Mouse (Mus musculus) activated CD4-positive, CD25-positive, alpha-beta regulatory T cell, adult 4 months (primary cell): ENCODE data around the gene Dmrta1. TPM values are rescaled to one million over a fixed set of nuclear protein-coding genes. Genes with fewer than 3 reads are reported as not detected.
"Not testable (repeated sequence)": the region's sequence is repeated elsewhere in the genome, so short reads cannot be mapped to it uniquely, and the experiment has no call there.

Source experiments
- ATAC-seq: one replicate; pipeline ENCODE4 v1.8.0; 2017
- polyA plus RNA-seq, 2 experiments: library from polyadenylated mRNA; unstranded; fragments of 100-300 nt; shearing (Covaris generic); gene quantifications; one replicate each; pipeline ENCODE4 v1.2.1; 2017

Gene Dmrta1
- under 1 TPM in 1 of 2 experiments, not detected in 1; 0.14 TPM for polyA plus RNA-seq

DNA sequence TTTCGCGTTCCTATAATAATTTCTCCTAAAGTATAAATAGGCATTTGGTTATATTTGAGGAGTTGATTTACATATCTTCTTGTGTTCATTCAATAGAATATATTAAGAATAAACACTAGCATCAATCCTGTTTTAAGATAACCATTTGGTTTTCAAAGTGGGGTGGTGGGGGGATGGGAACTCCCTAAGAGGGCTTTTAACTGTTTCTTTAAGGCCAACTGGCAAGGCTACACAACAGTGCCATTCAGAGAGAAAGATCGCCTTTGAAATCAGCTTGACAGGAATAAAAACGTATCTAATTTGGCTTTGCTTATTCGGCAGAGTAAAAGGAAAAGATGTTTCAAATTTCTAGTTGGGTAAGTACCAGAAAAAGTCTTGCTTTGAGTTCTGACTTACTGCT, at the start of gene Dmrta1:
Dmrta1 (plus strand) TSS at position 242 of the 400 bp plus-strand sequence.
- ATAC-seq, result no peak

- ATAC-seq, result no peak
Measured at GRCm38 (mm10) chr4:89630374-89631079, 48.7 kb upstream of the Dmrta1 start.

DNA sequence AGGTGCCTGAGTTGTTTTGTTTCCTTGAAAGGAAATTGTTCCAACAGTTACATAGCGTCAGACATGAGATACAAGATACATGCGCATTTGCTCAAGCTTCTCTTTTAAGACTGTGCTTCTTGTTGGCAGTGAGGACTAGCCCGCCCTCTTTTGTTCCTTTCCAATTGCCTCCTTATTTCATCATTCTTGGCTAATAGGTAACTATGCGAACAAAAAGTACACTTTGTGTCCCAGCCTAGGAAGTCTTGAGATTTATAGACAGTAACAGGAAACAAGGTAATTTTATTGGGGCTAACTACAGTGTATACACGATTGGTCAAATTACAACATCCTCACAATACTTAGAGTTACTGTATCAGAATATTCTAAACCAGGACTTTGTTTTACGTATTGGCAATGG, 47.7 kb upstream of the Dmrta1 start:
- no peak for ATAC-seq

- no peak for ATAC-seq
Measured at GRCm38 (mm10) chr4:89638651-89639050, 40.6 kb upstream of the Dmrta1 start.

DNA sequence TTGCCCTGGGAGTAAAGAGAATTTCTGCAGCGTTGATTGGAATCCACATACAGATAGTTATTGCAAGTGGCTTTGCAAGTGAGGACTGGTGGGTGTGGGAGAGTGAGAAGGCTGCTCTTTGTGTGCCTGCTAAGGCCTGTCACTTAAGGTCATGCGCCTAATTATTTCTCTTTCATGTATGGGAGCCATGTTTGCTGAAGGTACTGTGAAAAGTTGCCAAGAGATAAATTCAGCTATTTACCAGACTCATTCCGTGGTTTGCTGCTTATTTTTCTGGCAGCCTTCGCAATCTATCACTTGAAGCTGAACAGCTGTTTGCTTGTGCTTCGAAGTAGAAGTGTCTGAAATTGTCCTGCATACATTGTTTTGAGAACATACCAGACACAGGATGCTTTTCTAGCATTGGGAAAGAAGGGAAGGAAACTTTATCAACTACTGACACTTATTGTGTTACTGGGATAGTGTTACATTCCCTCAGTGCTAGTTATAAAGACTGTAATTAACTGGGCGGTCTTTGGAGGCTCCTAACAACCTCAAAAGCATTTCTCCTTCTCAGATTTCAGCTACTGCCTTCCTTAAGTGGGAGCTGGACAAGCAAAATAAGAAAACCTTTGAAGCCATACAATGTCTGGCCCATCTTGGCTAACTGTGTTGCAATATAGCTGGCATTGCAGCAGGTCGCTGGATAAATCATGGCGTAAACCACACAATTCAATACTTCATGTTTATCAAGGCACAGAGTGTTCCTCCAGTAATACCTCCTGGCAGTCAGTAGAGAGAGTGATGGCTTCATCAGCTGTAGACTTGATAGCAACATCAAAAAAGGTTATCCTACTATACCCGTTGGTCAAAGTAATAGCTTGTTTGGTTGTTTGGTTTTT, 34.8 kb upstream of the Dmrta1 start:
- no peak for ATAC-seq

DNA sequence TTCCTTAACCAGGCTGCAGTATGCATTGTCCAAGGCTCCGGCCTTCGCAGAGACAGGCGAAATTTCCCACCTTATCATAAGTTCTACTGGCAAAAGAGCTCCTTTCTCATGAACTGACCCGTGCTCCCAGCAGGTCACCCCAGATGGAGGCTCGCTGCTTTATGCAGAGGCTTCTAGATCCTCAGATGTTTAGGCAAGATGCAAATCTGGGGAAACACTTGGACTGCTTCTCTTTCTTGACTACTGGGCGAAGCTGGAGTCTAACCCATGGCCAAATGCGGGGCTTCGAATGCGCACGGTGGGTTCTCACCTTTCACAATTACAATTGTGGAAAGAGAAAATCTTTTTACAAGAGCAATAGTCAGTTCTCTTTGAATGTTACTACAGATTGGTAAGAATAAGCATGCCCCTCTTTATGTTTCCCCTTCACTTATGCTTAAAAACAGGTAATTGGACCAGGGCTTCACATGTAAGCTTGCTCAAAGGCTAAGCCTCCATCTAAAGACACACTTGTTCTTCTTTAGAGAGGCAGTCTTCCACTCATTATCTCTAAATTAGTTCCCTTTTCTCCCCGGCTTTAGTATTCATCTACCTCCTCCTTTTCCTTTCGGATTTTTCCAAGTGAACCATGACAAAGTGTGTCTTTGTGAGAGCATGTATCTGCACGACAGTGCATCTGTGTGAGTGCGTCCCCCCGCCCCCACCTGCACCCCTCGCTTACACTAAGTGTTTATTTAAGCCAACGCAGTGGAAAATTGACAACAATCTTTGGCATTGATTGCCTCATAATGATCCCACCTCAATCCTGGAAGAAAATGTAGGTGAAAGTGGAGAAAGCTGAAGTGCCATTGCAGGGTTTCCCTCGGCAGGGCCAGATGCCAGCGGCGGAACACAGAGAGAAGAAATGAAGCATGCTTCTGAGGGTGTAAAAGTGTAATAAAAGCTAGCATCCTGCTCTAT, 28.6 kb upstream of the Dmrta1 start:
- no peak for ATAC-seq

DNA sequence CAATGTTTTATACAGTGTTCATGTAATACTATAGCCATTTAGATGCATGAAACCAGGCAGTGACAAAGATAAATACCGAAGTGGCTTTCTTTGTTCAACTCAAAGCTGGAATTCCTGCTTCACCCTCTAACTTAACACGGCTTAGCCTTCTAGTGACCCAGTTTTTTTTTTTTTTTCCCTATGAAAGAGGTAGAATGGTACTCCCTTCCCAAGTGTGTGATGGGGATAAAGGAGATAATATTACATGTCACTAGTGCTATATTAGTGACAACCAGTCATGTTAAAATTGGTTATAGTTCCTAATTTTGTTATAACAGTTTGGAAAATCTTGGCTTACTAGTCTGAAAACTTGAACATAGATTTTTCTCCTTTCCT, 27.9 kb upstream of the Dmrta1 start:
- ATAC-seq, result no peak

DNA sequence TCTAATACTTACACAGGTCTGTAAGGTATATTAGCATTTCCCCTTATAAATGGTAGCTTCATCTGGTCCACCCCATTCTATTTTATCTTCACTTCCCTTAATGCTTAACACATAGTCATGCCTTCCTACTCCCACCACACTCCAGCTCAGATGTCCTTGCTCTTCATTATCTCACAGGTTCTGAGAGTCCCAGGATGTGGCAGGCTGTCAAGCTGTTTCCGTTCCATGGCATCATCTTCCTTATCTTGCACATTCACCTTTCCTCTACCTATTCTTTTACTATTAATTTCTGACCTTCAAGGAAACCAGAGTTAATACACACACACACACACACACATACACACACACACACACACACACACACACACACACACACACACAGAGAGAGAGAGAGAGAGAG, 27.5 kb upstream of the Dmrta1 start:
- ATAC-seq, result no peak

DNA sequence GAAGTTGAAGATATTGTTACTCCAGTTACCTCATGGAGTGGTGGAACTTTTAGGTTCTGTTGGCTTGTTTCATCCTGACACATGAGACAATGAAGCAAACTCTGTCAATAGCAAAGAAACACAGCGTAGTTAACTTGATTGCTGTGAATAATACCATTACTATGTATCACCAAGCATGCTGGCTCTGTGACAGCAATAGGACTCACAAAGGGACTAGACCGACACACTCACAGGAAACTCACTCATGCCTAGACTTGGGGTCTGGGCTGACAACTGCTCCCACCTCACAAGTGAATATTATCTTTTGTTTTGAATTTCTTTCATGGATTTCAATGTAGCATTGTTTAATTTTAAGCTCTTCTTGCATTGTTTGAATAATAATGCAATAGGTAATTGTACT, 15.8 kb upstream of the Dmrta1 start:
- no peak for ATAC-seq

DNA sequence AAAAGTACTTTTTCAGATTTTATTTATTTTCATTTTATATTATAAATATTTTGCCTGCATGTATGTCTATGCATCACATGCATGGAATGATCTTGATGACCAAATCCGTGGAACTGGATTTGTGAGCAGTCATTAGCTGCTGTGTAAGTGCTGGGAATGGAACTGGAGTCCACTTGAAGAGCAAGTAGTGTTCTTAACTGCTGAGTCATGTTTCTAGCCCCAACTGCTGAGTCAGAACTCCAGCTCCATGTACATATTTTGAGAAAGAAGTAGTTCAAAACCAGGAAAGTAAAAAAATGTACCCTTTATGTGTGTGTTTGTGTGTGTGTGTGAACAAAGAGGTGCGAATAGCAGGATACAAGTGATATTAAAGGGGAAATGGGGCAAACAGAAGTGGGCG, 4.5 kb upstream of the Dmrta1 start:
- no peak for ATAC-seq

- ATAC-seq, result no peak
Measured at GRCm38 (mm10) chr4:89677903-89678302, 1.3 kb upstream of the Dmrta1 start.

DNA sequence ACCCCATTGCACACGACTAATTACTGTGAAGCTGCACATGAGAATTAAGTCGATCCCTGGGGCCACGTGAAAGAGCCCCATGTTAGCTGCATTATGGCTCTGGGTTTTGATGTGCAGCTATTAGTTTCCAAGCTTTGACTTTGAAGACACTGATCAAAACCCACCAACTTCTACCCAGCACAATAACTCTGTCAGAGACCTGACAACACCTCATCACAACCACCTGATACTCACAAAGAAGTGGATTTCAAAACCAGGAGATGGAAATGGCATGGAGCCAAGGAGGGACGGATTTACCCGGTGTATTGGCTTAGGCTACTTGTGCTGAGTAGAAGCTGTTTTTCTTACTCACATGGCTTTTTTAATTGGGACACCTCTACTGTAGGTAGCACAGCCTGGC, 523 bp upstream of the Dmrta1 start:
- no peak for ATAC-seq

GRCm38 (mm10) chr4:89687961-89688803, 8.9 kb downstream of the Dmrta1 start:
- ATAC-seq, result no peak

DNA sequence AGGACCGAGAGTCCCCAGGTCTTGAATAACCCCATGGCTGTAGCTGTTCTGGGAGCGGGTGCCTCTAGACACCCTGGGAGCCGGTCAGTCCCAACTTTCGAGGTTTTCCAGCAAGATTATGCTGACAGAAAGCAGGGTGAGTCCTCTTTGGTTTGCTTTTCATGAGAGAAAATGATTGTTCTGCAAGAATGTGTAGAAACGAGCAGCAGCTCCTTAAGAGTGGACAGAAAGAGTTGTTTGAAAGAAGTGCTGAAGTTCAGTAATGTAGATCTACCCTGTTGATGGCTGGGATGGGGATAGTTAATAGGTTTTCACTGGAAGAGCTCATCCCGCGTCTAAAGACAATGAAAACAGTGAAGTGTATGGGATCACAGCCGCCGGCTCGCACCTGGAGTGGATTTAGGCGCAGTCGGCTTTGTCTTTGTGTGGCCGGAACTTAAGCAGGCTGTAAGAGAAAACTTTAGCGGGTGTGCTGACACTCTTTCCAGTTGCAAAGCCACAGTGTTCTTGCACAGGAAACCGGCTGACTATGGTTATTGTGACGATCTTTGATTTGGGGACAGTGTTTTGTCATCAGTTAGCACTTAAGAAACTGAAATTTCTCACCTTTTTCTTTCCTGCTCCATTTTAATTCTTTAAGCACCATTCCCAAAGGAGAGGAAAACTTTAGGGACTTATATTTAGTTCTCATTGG, 9.7 kb downstream of the Dmrta1 start:
- ATAC-seq, result no peak

- ATAC-seq, result no peak
Measured at GRCm38 (mm10) chr4:89691936-89692335, 12.7 kb downstream of the Dmrta1 start.

DNA sequence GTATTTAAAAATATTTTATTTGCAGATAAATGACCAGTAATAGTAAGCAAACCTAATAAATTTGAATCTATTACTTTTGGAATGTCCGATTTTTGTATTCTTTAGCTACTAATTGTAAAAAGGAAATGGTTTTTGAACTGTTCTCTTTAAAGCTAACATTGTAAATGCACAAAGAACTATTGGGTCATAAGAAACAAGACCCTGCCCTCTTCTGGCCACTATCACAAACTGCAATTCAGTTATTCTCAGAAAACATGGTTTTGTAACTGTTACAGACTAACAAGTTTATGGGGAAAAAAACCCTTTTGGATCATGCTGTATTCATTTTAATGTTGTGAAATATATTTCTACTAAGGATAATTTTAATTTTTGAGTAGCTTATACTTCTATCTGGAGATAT, 13.5 kb downstream of the Dmrta1 start:
- peak; percentile 70 for ATAC-seq

DNA sequence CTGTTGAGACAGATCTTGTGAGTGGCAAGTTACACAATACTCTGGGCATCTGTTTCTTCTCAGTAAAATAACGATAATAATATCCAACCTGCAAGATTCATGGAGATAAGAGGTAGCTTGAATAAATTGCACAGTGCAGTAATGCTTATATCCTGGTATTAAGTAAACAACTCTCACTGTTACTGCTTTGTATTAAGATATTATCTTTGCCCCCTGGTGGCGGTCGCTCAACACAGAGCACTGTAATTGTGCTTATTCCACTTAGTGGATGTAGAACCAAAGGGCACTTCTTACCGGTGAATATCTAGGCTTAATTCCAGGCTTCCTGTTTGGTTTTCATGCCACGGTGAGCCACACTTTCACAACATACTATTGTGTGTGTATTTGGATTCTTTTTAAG, 16.4 kb downstream of the Dmrta1 start:
- ATAC-seq, result no peak

DNA sequence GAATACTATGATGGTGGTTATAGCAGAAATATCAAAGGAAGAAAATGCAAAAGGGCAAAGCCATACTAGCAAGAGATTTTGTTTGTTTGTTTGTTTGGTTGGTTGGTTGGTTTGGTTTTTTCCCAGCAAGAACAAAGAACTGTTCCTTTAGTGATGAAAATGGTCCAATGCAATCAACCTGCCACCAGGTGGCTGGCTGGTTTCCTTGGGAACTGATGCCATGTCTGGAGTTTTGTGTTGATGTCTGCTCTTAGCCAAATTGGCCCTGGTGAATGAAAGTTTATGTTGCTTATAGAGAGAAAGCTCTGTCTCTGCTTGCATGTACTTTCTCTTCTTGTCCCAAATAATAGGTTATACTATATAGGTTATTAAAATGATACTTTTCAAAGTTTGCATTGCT, 18.7 kb downstream of the Dmrta1 start:
- no peak for ATAC-seq

DNA sequence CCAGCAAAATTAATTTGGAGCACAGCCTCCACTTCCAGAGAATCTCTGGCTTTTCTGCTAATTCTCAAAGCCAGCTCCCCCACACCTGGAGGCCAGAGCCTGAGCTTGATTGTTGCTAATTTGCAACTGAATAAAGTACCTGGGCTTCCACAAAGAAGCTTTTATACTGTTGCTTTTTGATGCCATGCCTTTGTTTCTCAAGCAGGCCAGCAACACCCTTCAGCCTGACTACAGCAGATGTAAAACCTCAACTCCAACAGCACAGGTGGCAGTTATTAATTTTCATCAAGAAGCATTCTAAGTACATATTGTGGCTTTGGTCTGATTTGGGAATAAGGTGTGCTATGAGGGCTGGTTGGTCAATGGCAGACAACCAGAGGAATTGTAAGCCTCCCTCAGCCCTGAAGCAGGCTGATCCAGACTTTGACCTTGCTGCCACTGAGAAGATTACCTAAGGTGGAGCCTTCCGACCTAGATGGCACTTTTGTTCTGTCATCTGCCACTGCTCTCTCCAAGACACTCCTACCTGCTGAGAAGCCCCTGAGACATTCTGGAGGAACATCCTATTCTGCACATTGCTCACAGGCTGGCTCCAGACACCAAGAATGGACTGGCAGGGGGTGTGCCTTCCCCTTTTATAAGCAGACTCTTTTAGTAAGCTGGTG, 44.4 kb downstream of the Dmrta1 start:
- ATAC-seq, result not testable (repeated sequence)
